In the genomic region with DNA sequence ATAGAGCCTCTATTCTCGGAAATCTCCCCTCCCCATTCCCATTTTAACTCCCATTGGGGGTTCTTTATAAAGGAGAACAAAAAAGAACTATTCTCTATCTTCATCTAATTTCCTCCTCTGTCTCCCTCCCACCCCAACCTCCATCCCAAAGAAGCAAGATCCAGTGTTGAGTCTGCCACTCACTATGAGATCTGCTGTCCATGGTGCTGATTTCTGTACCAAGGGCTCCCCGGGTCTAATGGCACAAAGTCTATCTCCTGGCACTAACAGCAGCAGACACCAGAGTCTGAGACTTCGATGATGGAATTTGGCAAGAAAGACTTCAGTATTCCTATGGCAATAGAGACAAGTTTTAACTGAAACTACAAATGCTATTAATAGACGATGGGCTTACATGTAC, we compare ENCODE assay signal across 8 mouse cellular contexts.
A peak's percentile ranks its signal among the peaks of the same experiment; 100 is the strongest.
DNase-seq lines count a peak whose midpoint lies in the region; ATAC-seq lines count a peak whose summit lies in the region.

No protein-coding gene starts in this region.

- ATAC-seq in hindbrain, embryonic 11.5 days (ENCODE audit: low FRiP score): no peak
- no peak for ATAC-seq in hindbrain, embryonic 13.5 days (ENCODE audit: low FRiP score)
- no peak for ATAC-seq in frontal cortex, adult (ENCODE audit: low TSS enrichment)
- no peak for ATAC-seq in activated CD4-positive, CD25-positive, alpha-beta regulatory T cell, adult 4 months

- H3K36me3 ChIP-seq in hindbrain, embryonic 11.5 days (ENCODE audit: control insufficient read depth, insufficient read depth, low read length): no peaks in the 10 kb centered on the region
- H3K36me3 ChIP-seq in hindbrain, embryonic 13.5 days: no peaks in the 10 kb centered on the region

- H3K27me3 ChIP-seq in hindbrain, embryonic 11.5 days (ENCODE audit: control insufficient read depth, insufficient read depth, low read length): no peaks in the 10 kb centered on the region
- no peaks in the 10 kb centered on the region for H3K27me3 ChIP-seq in hindbrain, embryonic 13.5 days

- no peak overlapping the region for H3K4me2 ChIP-seq in hindbrain, embryonic 11.5 days (replicated peaks; ENCODE audit: low read depth, low read length)
- H3K4me2 ChIP-seq in hindbrain, embryonic 13.5 days: no peak overlapping the region

- DNase-seq in hindbrain, embryonic 11.5 days (ENCODE audit: low spot score): peak; percentile 60
- peak; percentile 22 for DNase-seq in A20 (ENCODE audit: low read depth, low spot score)
- DNase-seq in adrenal gland, adult 2 months: peak; percentile 1
- DNase-seq in kidney, adult 18-20 months: peak; percentile 20
- peak; percentile 8 for DNase-seq in ovary, postnatal 36 days (ENCODE audit: low spot score)

- H3K9me3 ChIP-seq in hindbrain, embryonic 11.5 days (ENCODE audit: control insufficient read depth, low read length): no peaks in the 10 kb centered on the region
- H3K9me3 ChIP-seq in hindbrain, embryonic 13.5 days: no peaks in the 10 kb centered on the region

- no peak overlapping the region for H3K4me3 ChIP-seq in hindbrain, embryonic 11.5 days (ENCODE audit: low read depth, low read length)
- H3K4me3 ChIP-seq in hindbrain, embryonic 13.5 days: no peak overlapping the region

- 62% methylated on average over 4 of the region's 4 CpGs for WGBS in hindbrain, embryonic 11.5 days
- WGBS in hindbrain, embryonic 13.5 days: 70% methylated on average over 4 of the region's 4 CpGs

- H3K9ac ChIP-seq in hindbrain, embryonic 11.5 days (ENCODE audit: low read depth, low read length): no peak overlapping the region
- H3K9ac ChIP-seq in hindbrain, embryonic 13.5 days: no peak overlapping the region

- H3K27ac ChIP-seq in hindbrain, embryonic 11.5 days (ENCODE audit: low read depth, low read length): no peak overlapping the region
- no peak overlapping the region for H3K27ac ChIP-seq in hindbrain, embryonic 13.5 days

- H3K4me1 ChIP-seq in hindbrain, embryonic 11.5 days (replicated peaks; ENCODE audit: control insufficient read depth, insufficient read depth, low read length): no peaks in the 10 kb centered on the region
- H3K4me1 ChIP-seq in hindbrain, embryonic 13.5 days (replicated peaks): no peaks in the 10 kb centered on the region

Comparison
In these comparisons a context has a peak if more than half of its experiments do, and no peak if none do; other contexts are left out.
1. DNase-seq: peak in every context shown above with its lines; median percentile 60 in hindbrain, embryonic 11.5 days; 22 in A20; 20 in kidney, adult 18-20 months; 8 in ovary, postnatal 36 days; 1 in adrenal gland, adult 2 months.